Mouse (Mus musculus) spleen, adult 2 months (tissue): ENCODE data around the gene Bcl2l2.

Source experiments
- CTCF ChIP-seq: fragments of 200-500 bp; IDR thresholded peaks from 2 replicates; pipeline ENCODE4 v1.5.1; 2011; ENCODE audit warnings: mild to moderate bottlenecking, inconsistent platforms; ENCODE audit not compliant: insufficient read depth, insufficient read length, insufficient replicate concordance; ENCODE audit errors: extremely low read depth
- POLR2A ChIP-seq: fragments of 200-500 bp; IDR thresholded peaks from 2 replicates; pipeline ENCODE4 v1.6.1; 2011; ENCODE audit warnings: low read depth, low read length, inconsistent platforms

- TF ChIP-seq POLR2A (no peak), CTCF (no peak)
These were observed 41.6 kb downstream of the Bcl2l2 start for GRCm38 (mm10) chr14:54924641-54925348.
